Mouse (Mus musculus) embryonic facial prominence, embryonic 11.5 days (tissue): ENCODE data around the gene Chchd1. TPM values are rescaled to one million over a fixed set of nuclear protein-coding genes. Genes with fewer than 3 reads are reported as not detected.

Source experiments
- ATAC-seq: fragments of 200-750 bp; cut with Nextera tagmentation; replicated peaks from 2 replicates; pipeline ENCODE4 v1.8.0; 2017; ENCODE audit warnings: low read depth; ENCODE audit not compliant: insufficient number of reproducible peaks, low FRiP score, low TSS enrichment
- DNase-seq: peaks from one replicate; pipeline ENCODE4 v3.0.0-alpha.2; 2015; ENCODE audit warnings: low spot score
- H3K27ac ChIP-seq: fragments of 300-500 bp; sonication (generic); replicated peaks from 2 replicates; pipeline ENCODE4 v1.5.1; 2014; ENCODE audit warnings: mild to moderate bottlenecking, low read depth, low read length, control low read depth
- H3K27me3 ChIP-seq: fragments of 300-500 bp; sonication (generic); 2 replicates; pipeline ENCODE4 v1.6.1; 2014; ENCODE audit warnings: mild to moderate bottlenecking, low read length, moderate library complexity, mixed read lengths; ENCODE audit not compliant: control insufficient read depth, insufficient read depth
- H3K36me3 ChIP-seq: fragments of 300-500 bp; sonication (generic); replicated peaks from 2 replicates; pipeline ENCODE4 v1.6.1; 2014; ENCODE audit warnings: low read depth, mild to moderate bottlenecking, low read length, moderate library complexity, mixed read lengths; ENCODE audit not compliant: control insufficient read depth, insufficient read depth
- H3K4me1 ChIP-seq: fragments of 300-500 bp; sonication (generic); 2 replicates; pipeline ENCODE4 v1.6.1; 2014; ENCODE audit warnings: low read length, mixed read lengths; ENCODE audit not compliant: control insufficient read depth, insufficient read depth
- H3K4me2 ChIP-seq: fragments of 300-500 bp; sonication (generic); 2 replicates; pipeline ENCODE4 v1.6.1; 2014; ENCODE audit warnings: low read depth, mild to moderate bottlenecking, control low read depth, low read length, moderate library complexity
- H3K4me3 ChIP-seq: fragments of 300-500 bp; sonication (generic); 2 replicates; pipeline ENCODE4 v1.5.1; 2014; ENCODE audit warnings: low read depth, low read length, control low read depth
- H3K9ac ChIP-seq: fragments of 300-500 bp; sonication (generic); replicated peaks from 2 replicates; pipeline ENCODE4 v1.6.1; 2014; ENCODE audit warnings: mild to moderate bottlenecking, control low read depth, low read length
- H3K9me3 ChIP-seq: fragments of 300-500 bp; sonication (generic); replicated peaks from 2 replicates; pipeline ENCODE4 v1.6.1; 2016; ENCODE audit warnings: mild to moderate bottlenecking, low read length, inconsistent platforms, mixed read lengths; ENCODE audit not compliant: control insufficient read depth
- WGBS: fragments of 180-500 bp; shearing (Covaris S2); extraction: QIAGEN DNeasy Blood & Tissue Kit; methylation state at CpG from one replicate; pipeline ENCODE4 v1.1.7; 2014; 5-methylcytosine and 5-hydroxymethylcytosine counted together
- polyA plus RNA-seq: library from polyadenylated mRNA; unstranded; fragments of >200 nt; fragmentation: Nextera tagmentation; extraction: Ambion mirVana; gene quantifications from 2 replicates; pipeline ENCODE4 v1.2.1, GENCODE M21; 2014

Chchd1 gene
- polyA plus RNA-seq, 1 experiment from 2014 or later = 257 TPM

DNA sequence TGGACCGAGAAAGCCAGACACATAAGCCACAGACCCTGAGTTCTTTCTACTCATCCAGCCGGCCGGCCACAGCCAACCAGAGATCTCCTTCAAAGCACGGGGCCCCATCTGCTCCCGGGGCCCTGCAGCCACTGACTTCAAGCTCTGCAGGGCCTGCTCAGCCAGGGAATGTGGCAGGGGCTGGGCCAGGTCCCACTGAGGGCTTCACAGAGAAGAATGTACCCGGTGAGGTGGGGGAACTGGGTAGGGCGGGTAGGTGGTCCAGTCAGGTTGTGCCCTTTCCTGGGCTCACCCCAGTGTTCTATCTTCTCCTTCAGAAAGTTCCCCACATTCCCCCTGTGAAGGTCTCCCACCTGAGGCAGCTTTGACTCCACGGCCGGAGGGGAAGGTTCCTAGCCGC, 15.6 kb downstream of the Chchd1 start:
- no peak for ATAC-seq
- H3K4me2 ChIP-seq = no peak overlapping the region
- H3K4me1 ChIP-seq = no peaks in the 10 kb centered on the region
- no peak overlapping the region for H3K27ac ChIP-seq
- H3K4me3 ChIP-seq = no peak overlapping the region
- H3K36me3 ChIP-seq = peaks cover 33% of the 10 kb centered on the region
- no peak for DNase-seq
- H3K9me3 ChIP-seq = no peaks in the 10 kb centered on the region
- WGBS = 90% methylated on average over 10 of the region's 10 CpGs
- no peaks in the 10 kb centered on the region for H3K27me3 ChIP-seq
- no peak overlapping the region for H3K9ac ChIP-seq

DNA sequence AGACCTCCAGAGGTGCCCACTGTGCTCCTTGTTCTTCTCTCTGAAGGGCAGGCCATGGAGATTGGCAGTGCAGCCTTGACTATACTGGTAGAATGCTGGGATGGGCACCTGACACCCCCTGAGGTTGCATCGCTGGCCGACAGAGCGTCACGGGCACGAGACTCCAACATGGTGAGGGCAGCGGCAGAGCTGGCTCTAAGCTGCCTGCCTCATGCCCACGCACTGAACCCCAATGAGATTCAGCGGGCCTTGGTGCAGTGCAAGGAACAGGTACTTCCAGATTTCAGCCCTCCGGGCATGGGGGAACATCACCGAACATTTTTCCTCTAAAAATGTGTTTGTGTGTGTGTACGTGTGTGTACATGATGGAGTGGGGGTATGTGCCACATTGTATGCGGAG, 17.0 kb downstream of the Chchd1 start:
- Histone ChIP-seq H3K9ac (no peak overlapping the region), H3K4me3 (no peak overlapping the region), H3K27me3 (no peaks in the 10 kb centered on the region), H3K4me1 (no peaks in the 10 kb centered on the region), H3K4me2 (no peak overlapping the region), H3K36me3 (peaks cover 27% of the 10 kb centered on the region), H3K9me3 (no peaks in the 10 kb centered on the region), H3K27ac (no peak overlapping the region)
- ATAC-seq (no peak), DNase-seq (no peak)
- WGBS = 91% methylated on average over 12 of the region's 12 CpGs

DNA sequence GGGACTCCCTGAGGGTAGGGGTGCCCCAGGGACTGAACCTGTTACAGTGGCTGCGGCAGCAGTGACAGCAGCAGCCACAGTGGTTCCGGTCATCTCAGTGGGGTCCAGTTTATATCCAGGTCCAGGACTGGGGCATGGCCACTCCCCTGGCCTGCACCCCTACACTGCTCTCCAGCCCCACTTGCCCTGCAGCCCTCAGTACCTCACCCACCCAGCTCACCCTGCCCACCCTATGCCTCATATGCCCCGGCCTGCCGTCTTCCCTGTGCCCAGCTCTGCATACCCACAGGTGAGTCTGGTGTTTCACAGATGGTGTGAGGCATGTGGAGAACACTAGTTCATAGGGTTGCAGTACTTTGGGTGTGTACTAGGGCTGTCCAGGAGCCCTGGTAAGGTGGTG, 18.6 kb downstream of the Chchd1 start:
- ATAC-seq = 0 out of 2 replicates have a peak, but pooled peaks have one; percentile 42
- Histone ChIP-seq H3K27ac (no peak overlapping the region), H3K4me2 (no peak overlapping the region), H3K9me3 (no peaks in the 10 kb centered on the region), H3K9ac (no peak overlapping the region), H3K27me3 (no peaks in the 10 kb centered on the region), H3K36me3 (peaks cover 18% of the 10 kb centered on the region), H3K4me3 (no peak overlapping the region), H3K4me1 (no peaks in the 10 kb centered on the region)
- 90% methylated on average over 4 of the region's 4 CpGs for WGBS
- DNase-seq = no peak

DNA sequence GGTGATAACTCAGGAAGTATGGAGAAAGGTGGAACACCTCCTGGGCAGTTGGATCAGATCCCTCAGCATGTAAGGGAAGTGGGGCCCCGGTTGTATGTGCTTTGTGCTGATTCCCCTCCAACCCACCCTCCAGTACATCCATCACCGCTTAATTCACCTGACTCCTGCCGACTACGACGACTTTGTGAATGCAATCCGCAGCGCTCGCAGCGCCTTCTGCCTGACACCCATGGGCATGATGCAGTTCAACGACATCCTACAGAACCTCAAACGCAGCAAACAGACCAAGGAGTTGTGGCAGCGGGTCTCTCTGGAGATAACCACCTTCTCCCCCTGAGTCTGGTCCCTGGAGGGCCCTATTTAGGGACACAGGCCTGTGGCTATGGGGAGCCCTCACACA, 20.2 kb downstream of the Chchd1 start:
- ATAC-seq (no peak), DNase-seq (no peak)
- H3K27me3 ChIP-seq = no peaks in the 10 kb centered on the region
- no peaks in the 10 kb centered on the region for H3K9me3 ChIP-seq
- no peak overlapping the region for H3K4me2 ChIP-seq
- H3K4me3 ChIP-seq = no peak overlapping the region
- H3K27ac ChIP-seq = no peak overlapping the region
- H3K4me1 ChIP-seq = no peaks in the 10 kb centered on the region
- H3K9ac ChIP-seq = no peak overlapping the region
- 94% methylated on average over 12 of the region's 12 CpGs for WGBS
- H3K36me3 ChIP-seq = peaks cover 18% of the 10 kb centered on the region

DNA sequence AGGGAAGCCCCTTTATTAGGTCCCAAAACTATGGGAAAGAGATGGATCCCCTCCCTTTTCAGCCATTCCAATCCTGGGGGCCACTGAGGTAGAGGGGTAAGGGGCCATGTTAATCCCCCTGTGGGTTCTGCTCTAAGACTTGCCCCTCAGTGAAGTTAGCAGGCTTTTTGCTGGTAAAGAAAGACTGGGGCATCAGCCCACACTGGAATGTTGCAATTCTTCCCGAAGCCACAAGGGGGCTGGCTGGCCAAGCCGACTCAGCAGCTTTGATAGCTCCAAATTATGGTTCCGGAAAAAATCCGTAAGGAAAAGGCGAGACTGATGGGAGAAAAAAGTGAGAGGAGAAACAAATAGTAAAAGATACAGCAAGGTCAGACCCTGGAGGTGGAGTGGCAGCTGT, 21.2 kb downstream of the Chchd1 start:
- Histone ChIP-seq H3K9ac (no peak overlapping the region), H3K27ac (no peak overlapping the region), H3K36me3 (peaks cover 10% of the 10 kb centered on the region), H3K9me3 (no peaks in the 10 kb centered on the region), H3K4me1 (no peaks in the 10 kb centered on the region), H3K4me2 (no peak overlapping the region), H3K27me3 (no peaks in the 10 kb centered on the region), H3K4me3 (no peak overlapping the region)
- WGBS = 43% methylated on average over 5 of the region's 5 CpGs
- ATAC-seq = no peak
- peak; percentile 74 for DNase-seq

DNA sequence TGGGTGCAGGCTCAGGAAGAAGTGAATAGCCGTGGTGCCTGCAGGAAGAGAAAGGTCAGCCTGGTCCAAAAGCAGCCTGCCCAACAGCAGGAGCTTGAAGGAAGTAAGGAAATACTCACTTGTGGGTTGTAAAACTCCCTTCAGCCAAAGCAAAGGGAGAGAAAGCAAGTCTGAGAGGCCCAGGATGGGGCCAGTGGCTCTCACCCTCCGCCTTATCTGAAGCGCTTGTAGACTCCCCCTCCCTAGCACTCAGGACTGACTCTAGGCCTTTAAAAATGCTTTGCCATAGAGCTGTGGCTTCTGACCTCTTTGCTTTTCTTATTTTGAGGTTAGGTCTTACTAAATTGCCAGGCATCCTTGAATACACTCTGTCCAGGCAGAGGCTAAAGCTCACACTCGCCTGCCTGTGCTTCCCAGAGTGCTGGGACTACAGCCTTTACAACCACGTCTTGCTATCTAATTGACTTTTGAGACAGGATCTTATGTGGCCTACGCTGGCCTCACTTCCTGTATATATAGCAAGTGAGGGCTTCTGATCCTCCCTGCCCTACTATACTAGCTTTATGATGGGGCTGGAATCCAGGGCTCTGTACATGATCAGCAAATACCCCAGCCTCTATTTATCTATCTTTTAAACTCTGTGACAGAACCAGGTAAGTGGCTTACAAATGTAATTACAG, 23.0 kb downstream of the Chchd1 start:
- WGBS = 77% methylated on average over 6 of the region's 6 CpGs
- H3K27ac ChIP-seq = no peak overlapping the region
- H3K9ac ChIP-seq = no peak overlapping the region

DNA sequence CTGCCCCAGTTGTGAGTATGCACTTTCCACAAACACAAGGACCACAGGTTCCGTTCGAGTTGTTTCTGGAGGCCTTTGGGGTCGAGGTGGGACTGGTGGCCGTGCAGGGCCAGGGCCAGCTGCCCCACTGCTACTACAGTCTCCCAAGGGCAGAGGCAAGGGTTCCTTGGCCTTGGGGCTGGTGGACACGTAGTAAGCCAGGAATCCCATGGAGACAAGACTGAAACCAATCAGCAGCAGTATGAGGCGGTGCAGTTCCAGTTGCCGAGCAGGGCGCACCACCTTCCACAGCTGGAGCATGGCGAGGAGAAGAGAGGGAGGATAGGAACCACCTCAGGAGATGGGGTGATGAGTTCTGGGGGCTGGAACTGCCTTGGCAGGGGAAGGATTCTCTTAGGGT, 27.1 kb downstream of the Chchd1 start:
- no peak overlapping the region for H3K4me2 ChIP-seq
- no peak for DNase-seq
- ATAC-seq = no peak
- no peaks in the 10 kb centered on the region for H3K27me3 ChIP-seq
- no peak overlapping the region for H3K9ac ChIP-seq
- H3K4me1 ChIP-seq = no peaks in the 10 kb centered on the region
- no peak overlapping the region for H3K4me3 ChIP-seq
- no peaks in the 10 kb centered on the region for H3K9me3 ChIP-seq
- no peak overlapping the region for H3K27ac ChIP-seq
- peaks cover 9% of the 10 kb centered on the region for H3K36me3 ChIP-seq
- WGBS = 93% methylated on average over 9 of the region's 9 CpGs

More for the DNA sequence above, 23.0 kb downstream of the Chchd1 start:
- DNase-seq (no peak), ATAC-seq (no peak)
- H3K4me1 ChIP-seq = no peaks in the 10 kb centered on the region
- no peak overlapping the region for H3K4me3 ChIP-seq
- no peak overlapping the region for H3K4me2 ChIP-seq
- H3K9me3 ChIP-seq = no peaks in the 10 kb centered on the region
- H3K27me3 ChIP-seq = no peaks in the 10 kb centered on the region
- H3K36me3 ChIP-seq = peaks cover 15% of the 10 kb centered on the region

DNA sequence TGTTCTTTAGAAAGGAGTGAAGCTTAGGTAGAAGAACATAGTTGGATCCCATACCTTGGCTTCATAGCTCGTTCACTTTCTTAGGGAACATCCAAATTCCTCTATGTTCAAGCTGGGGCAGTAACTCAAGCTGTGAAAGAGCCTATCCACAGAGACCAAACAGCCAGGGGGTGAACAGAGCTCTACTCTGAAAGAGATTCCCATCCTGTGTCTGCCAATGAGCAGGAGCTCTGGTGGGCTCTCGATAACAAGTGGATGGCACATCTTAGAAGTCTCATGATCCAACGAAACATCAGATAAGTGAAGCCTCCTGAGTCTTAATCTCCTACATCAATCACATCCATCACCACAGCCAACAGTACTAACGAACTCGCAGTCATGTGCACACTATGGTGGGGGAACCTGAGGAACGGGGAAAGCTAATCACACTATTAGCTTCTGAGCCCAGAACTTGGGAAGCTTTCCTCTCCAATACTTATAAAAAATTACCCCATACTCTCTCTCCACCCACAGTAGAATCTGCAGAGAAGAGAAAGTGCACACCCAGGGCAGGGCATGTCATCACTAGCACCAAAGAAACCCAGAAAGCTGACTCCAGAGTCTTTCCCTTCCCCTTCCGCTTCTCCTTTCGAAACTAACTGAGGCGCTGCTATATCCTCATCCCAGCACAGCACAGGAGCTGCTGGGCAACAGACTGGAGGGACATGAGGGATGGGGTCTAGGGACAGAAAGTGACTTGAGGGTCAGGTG, 28.2 kb downstream of the Chchd1 start:
- ATAC-seq (no peak), DNase-seq (no peak)
- Histone ChIP-seq H3K27ac (no peak overlapping the region), H3K4me3 (no peak overlapping the region), H3K4me1 (no peaks in the 10 kb centered on the region), H3K4me2 (no peak overlapping the region), H3K36me3 (peaks cover 11% of the 10 kb centered on the region), H3K9ac (no peak overlapping the region), H3K27me3 (no peaks in the 10 kb centered on the region), H3K9me3 (no peaks in the 10 kb centered on the region)
- WGBS = 93% methylated on average over 9 of the region's 9 CpGs
